Mouse (Mus musculus): ENCODE measurements around the gene Msh5. TPM values are rescaled to one million over a fixed set of nuclear protein-coding genes. Genes with fewer than 3 reads are reported as not detected.
A peak's percentile ranks its signal among the peaks of the same experiment; 100 is the strongest.
"Not testable (repeated sequence)": the region's sequence is repeated elsewhere in the genome, so short reads cannot be mapped to it uniquely, and the experiment has no call there.

The Msh5 gene
- polyA plus RNA-seq, 1 experiment from 2014 or later, result 1.9 TPM

GRCm38 (mm10) chr17:35009586-35009985 is 37.0 kb downstream of the Msh5 start:
- ATAC-seq (ENCODE audit: low FRiP score, low TSS enrichment) (no peak), DNase-seq (ENCODE audit: low spot score) (no peak)
- Histone ChIP-seq H3K27me3 (ENCODE audit: control insufficient read depth, insufficient read depth, low read length) (no peaks in the 10 kb centered on the region), H3K9ac (ENCODE audit: low read length) (no peak overlapping the region), H3K36me3 (ENCODE audit: control insufficient read depth, insufficient read depth, low read length) (peaks cover 49% of the 10 kb centered on the region), H3K4me2 (replicated peaks; ENCODE audit: low read depth) (no peak overlapping the region), H3K9me3 (ENCODE audit: control insufficient read depth, low read length) (no peaks in the 10 kb centered on the region), H3K4me3 (ENCODE audit: low read depth, low read length) (no peak overlapping the region), H3K27ac (replicated peaks) (no peak overlapping the region), H3K4me1 (replicated peaks; ENCODE audit: control insufficient read depth, insufficient read depth) (no peaks in the 10 kb centered on the region)
- TF ChIP-seq EP300 (optimal IDR thresholded peaks at IDR 0.05) (no peak), CTCF (IDR thresholded peaks at IDR 0.05; ENCODE audit: low read depth) (no peak)
- WGBS, result 88% methylated on average over 7 of the region's 7 CpGs

GRCm38 (mm10) chr17:35007387-35007991 is 39.1 kb downstream of the Msh5 start:
- Histone ChIP-seq H3K4me2 (replicated peaks; ENCODE audit: low read depth) (no peak overlapping the region), H3K4me3 (ENCODE audit: low read depth, low read length) (no peak overlapping the region), H3K27me3 (ENCODE audit: control insufficient read depth, insufficient read depth, low read length) (no peaks in the 10 kb centered on the region), H3K9me3 (ENCODE audit: control insufficient read depth, low read length) (no peaks in the 10 kb centered on the region), H3K4me1 (replicated peaks; ENCODE audit: control insufficient read depth, insufficient read depth) (peaks cover 4% of the 10 kb centered on the region), H3K27ac (replicated peaks) (no peak overlapping the region), H3K9ac (ENCODE audit: low read length) (no peak overlapping the region), H3K36me3 (ENCODE audit: control insufficient read depth, insufficient read depth, low read length) (peaks cover 34% of the 10 kb centered on the region)
- no peak for DNase-seq (ENCODE audit: low spot score)
- peak; percentile 49 for TF ChIP-seq CTCF (IDR thresholded peaks at IDR 0.05; ENCODE audit: low read depth)
- no peak for TF ChIP-seq EP300 (optimal IDR thresholded peaks at IDR 0.05)
- ATAC-seq (ENCODE audit: low FRiP score, low TSS enrichment), result no peak
- 95% methylated on average over 7 of the region's 7 CpGs for WGBS

- H3K36me3 ChIP-seq (ENCODE audit: control insufficient read depth, insufficient read depth, low read length), result peaks cover 22% of the 10 kb centered on the region
- 96% methylated on average over 4 of the region's 5 CpGs for WGBS
- H3K4me2 ChIP-seq (replicated peaks; ENCODE audit: low read depth); H3K27ac ChIP-seq (replicated peaks); H3K9ac ChIP-seq (ENCODE audit: low read length); H3K9me3 ChIP-seq (ENCODE audit: control insufficient read depth, low read length); H3K4me3 ChIP-seq (ENCODE audit: low read depth, low read length); H3K4me1 ChIP-seq (replicated peaks; ENCODE audit: control insufficient read depth, insufficient read depth); H3K27me3 ChIP-seq (ENCODE audit: control insufficient read depth, insufficient read depth, low read length); DNase-seq (ENCODE audit: low spot score); ATAC-seq (ENCODE audit: low FRiP score, low TSS enrichment): not testable (repeated sequence)
Observed at GRCm38 (mm10) chr17:35005902-35006301, 40.6 kb downstream of the Msh5 start.

GRCm38 (mm10) chr17:35005158-35005557 is 41.4 kb downstream of the Msh5 start:
- Histone ChIP-seq H3K4me3 (ENCODE audit: low read depth, low read length) (no peak overlapping the region), H3K27ac (replicated peaks) (no peak overlapping the region), H3K9ac (ENCODE audit: low read length) (no peak overlapping the region), H3K27me3 (ENCODE audit: control insufficient read depth, insufficient read depth, low read length) (no peaks in the 10 kb centered on the region), H3K36me3 (ENCODE audit: control insufficient read depth, insufficient read depth, low read length) (peaks cover 14% of the 10 kb centered on the region), H3K9me3 (ENCODE audit: control insufficient read depth, low read length) (no peaks in the 10 kb centered on the region), H3K4me1 (replicated peaks; ENCODE audit: control insufficient read depth, insufficient read depth) (peaks cover 9% of the 10 kb centered on the region), H3K4me2 (replicated peaks; ENCODE audit: low read depth) (no peak overlapping the region)
- ATAC-seq (ENCODE audit: low FRiP score, low TSS enrichment), result no peak
- DNase-seq (ENCODE audit: low spot score), result no peak
- WGBS, result 90% methylated on average over 10 of the region's 10 CpGs
- TF ChIP-seq EP300 (optimal IDR thresholded peaks at IDR 0.05), result no peak
- TF ChIP-seq CTCF (IDR thresholded peaks at IDR 0.05; ENCODE audit: low read depth), result no peak

GRCm38 (mm10) chr17:35004075-35004717 is 42.3 kb downstream of the Msh5 start:
- no peak overlapping the region for H3K4me2 ChIP-seq (replicated peaks; ENCODE audit: low read depth)
- DNase-seq (ENCODE audit: low spot score), result no peak
- no peak overlapping the region for H3K9ac ChIP-seq (ENCODE audit: low read length)
- ATAC-seq (ENCODE audit: low FRiP score, low TSS enrichment), result no peak
- H3K27me3 ChIP-seq (ENCODE audit: control insufficient read depth, insufficient read depth, low read length), result no peaks in the 10 kb centered on the region
- no peak overlapping the region for H3K4me3 ChIP-seq (ENCODE audit: low read depth, low read length)
- H3K36me3 ChIP-seq (ENCODE audit: control insufficient read depth, insufficient read depth, low read length), result peaks cover 14% of the 10 kb centered on the region
- TF ChIP-seq CTCF (IDR thresholded peaks at IDR 0.05; ENCODE audit: low read depth), result no peak
- TF ChIP-seq EP300 (optimal IDR thresholded peaks at IDR 0.05), result no peak
- 96% methylated on average over 17 of the region's 17 CpGs for WGBS
- no peak overlapping the region for H3K27ac ChIP-seq (replicated peaks)
- H3K4me1 ChIP-seq (replicated peaks; ENCODE audit: control insufficient read depth, insufficient read depth), result peaks cover 9% of the 10 kb centered on the region
- H3K9me3 ChIP-seq (ENCODE audit: control insufficient read depth, low read length), result no peaks in the 10 kb centered on the region

Measured in stomach, postnatal 0 days (tissue).